Mouse (Mus musculus) 3134 (cell line): ENCODE data around the gene Otud3.
A peak's percentile ranks its signal among the peaks of the same experiment; 100 is the strongest.

Experiments
- DNase-seq: peaks from one replicate; pipeline ENCODE4 v3.0.0-alpha.2; 2011; ENCODE audit warnings: low spot score; ENCODE audit not compliant: insufficient read length; ENCODE audit errors: extremely low read depth

The Otud3 gene

DNA sequence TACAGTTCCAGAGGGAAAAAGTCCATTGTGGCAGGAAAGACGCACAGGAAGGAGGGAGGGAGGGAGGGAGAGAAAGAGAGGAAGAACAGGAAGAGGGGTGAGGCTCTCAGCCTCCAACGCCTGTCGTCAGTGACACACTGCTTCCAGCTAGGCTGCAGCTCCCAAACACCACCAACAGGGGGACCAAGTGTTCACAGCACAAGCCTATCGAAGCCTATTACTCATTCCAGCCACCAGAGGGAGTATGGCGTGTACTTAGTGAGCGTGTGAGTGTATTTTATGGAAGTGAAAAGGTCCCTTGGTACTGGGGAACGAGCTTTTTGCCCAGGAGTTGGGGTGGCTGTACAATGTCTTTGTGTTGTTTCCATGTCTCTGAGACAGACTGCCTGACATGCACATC, 57.3 kb downstream of the Otud3 start:
- peak; percentile 52 for DNase-seq

DNA sequence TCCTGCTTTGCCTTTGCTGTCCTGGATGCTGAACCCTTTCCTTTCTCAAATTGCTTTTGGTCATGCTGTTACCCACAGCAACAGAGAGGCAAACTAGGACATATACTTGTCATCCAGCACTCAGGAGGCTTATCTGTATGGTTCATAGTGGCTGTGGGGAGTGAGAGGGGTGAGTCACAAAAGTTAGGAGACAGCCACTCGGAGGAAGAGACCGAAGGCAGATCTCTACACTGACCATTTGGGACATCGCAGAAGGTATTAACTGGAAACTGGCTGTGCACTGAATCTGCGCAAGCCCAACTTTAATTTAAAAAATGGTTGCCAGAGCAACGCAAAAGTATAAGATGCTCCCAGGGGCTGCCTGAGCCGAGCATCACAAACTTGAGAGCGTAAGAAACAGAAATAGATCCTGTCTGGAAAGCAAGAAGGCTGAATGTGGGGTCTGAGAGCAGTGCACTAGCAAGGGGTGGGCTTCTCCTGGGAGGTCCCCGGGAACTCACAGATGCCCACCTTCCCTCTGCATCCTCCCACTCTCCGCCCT, 58.6 kb downstream of the Otud3 start:
- DNase-seq: no peak

DNA sequence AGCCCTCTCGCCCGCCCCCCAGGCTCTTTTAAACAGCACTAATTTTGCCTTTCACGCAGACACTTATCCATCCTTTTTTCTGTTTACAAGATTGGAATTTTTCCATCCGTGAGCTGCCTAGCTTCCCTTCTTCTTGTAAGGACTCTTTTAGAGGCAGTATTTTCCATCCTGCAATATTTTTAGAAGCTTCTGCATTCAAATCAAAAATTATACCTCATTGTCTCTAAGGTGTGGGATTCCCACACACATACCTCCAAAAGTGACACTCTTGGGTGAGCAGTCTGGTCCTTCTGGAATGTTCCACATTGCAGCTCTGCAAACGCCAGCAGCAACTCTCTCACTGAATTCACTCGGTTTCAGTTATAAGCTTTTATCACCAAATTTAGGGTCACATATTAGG, 60.8 kb downstream of the Otud3 start:
- DNase-seq: no peak

DNA sequence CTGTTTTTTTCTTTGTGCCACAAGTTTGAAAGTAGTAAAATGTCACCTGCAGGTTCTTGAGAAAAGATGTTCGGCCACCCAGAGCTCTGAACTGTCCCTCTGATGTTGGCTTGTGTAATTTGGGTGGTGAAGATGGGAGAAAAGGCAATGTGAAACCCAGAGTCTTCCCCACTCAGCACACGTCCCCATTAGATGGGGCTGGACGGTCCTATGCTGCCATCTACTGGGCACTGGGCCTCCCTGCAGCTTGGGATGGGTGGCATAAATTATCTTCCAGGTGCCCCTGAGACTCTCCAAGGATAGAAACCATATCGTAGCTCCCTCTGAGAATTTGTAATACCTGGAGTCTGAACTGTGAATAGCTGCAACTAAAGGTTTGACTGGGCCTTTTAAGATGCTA, 62.3 kb downstream of the Otud3 start:
- no peak for DNase-seq
